Mouse (Mus musculus) forebrain, embryonic 10.5 days (tissue): ENCODE measurements around the gene B3gnt3. TPM values are rescaled to one million over a fixed set of nuclear protein-coding genes. Genes with fewer than 3 reads are reported as not detected.
"Not testable (repeated sequence)": the region's sequence is repeated elsewhere in the genome, so short reads cannot be mapped to it uniquely, and the experiment has no call there.

Experiments used
- DNase-seq: peaks from one replicate; pipeline ENCODE4 v3.0.0-alpha.2; 2017; ENCODE audit warnings: low spot score; ENCODE audit errors: extremely low spot score
- H3K27ac ChIP-seq: fragments of 300-500 bp; sonication (generic); 2 replicates; pipeline ENCODE4 v1.5.1; 2016; ENCODE audit warnings: mild to moderate bottlenecking
- H3K27me3 ChIP-seq: fragments of 300-500 bp; sonication (generic); 2 replicates; pipeline ENCODE4 v1.6.1; 2016; ENCODE audit warnings: mild to moderate bottlenecking; ENCODE audit not compliant: poor library complexity, severe bottlenecking
- H3K36me3 ChIP-seq: fragments of 300-500 bp; sonication (generic); replicated peaks from 2 replicates; pipeline ENCODE4 v1.6.1; 2016; ENCODE audit warnings: mild to moderate bottlenecking, moderate library complexity
- H3K4me1 ChIP-seq: fragments of 300-500 bp; sonication (generic); 2 replicates; pipeline ENCODE4 v1.6.1; 2016
- H3K4me3 ChIP-seq: fragments of 300-500 bp; sonication (generic); 2 replicates; pipeline ENCODE4 v1.5.1; 2016; ENCODE audit warnings: mild to moderate bottlenecking, moderate library complexity
- H3K9me3 ChIP-seq: fragments of 300-500 bp; sonication (generic); 2 replicates; pipeline ENCODE4 v1.6.1; 2016; ENCODE audit warnings: mild to moderate bottlenecking, moderate library complexity
- WGBS: fragments of 180-500 bp; shearing (Covaris S2); methylation state at CpG from one replicate; pipeline ENCODE4 v1.1.7; 2016; 5-methylcytosine and 5-hydroxymethylcytosine counted together
- polyA plus RNA-seq: library from polyadenylated mRNA; unstranded; fragments of >200 nt; fragmentation: Nextera tagmentation; extraction: Ambion mirVana; gene quantifications from 2 replicates; pipeline ENCODE4 v1.2.1, GENCODE M21; 2016

B3gnt3 gene
- polyA plus RNA-seq, 1 experiment from 2014 or later = 0.41 TPM

- H3K4me1 ChIP-seq = peaks cover 12% of the 10 kb centered on the region
- H3K27ac ChIP-seq = no peak overlapping the region
- H3K27me3 ChIP-seq = peaks cover 90% of the 10 kb centered on the region
- H3K36me3 ChIP-seq = 0 out of 2 replicates have a peak, but pooled peaks cover 5% of the 10 kb centered on the region
- no peak for DNase-seq
- H3K9me3 ChIP-seq = no peaks in the 10 kb centered on the region
- 34% methylated on average over 8 of the region's 8 CpGs for WGBS
- H3K4me3 ChIP-seq = no peak overlapping the region
Measured at GRCm38 (mm10) chr8:71707874-71708273, 6.3 kb upstream of the B3gnt3 start.

- H3K27ac ChIP-seq, H3K36me3 ChIP-seq, DNase-seq, H3K9me3 ChIP-seq, H3K4me3 ChIP-seq: not testable (repeated sequence)
- Histone ChIP-seq H3K27me3 (peaks cover 94% of the 10 kb centered on the region), H3K4me1 (peaks cover 25% of the 10 kb centered on the region)
Measured at GRCm38 (mm10) chr8:71703400-71703799, 1.8 kb upstream of the B3gnt3 start.

- peaks cover 27% of the 10 kb centered on the region for H3K4me1 ChIP-seq
- 88% methylated on average over 3 of the region's 3 CpGs for WGBS
- H3K4me3 ChIP-seq = no peak overlapping the region
- DNase-seq = no peak
- H3K27me3 ChIP-seq = peaks cover 94% of the 10 kb centered on the region
- no peak overlapping the region for H3K27ac ChIP-seq
- H3K36me3 ChIP-seq = no peaks in the 10 kb centered on the region
- H3K9me3 ChIP-seq = no peaks in the 10 kb centered on the region
Measured at GRCm38 (mm10) chr8:71702923-71703322, 1.3 kb upstream of the B3gnt3 start.

- DNase-seq = no peak
- Histone ChIP-seq H3K27me3 (peaks cover 94% of the 10 kb centered on the region), H3K9me3 (no peaks in the 10 kb centered on the region), H3K27ac (no peak overlapping the region), H3K36me3 (no peaks in the 10 kb centered on the region), H3K4me3 (no peak overlapping the region), H3K4me1 (peaks cover 27% of the 10 kb centered on the region)
- WGBS = 33% methylated on average over 4 of the region's 4 CpGs
Measured at GRCm38 (mm10) chr8:71702087-71702432, 471 bp upstream of the B3gnt3 start.

GRCm38 (mm10) chr8:71700493-71701269 is 908 bp downstream of the B3gnt3 start:
- Histone ChIP-seq H3K4me1 (peaks cover 27% of the 10 kb centered on the region), H3K36me3 (no peaks in the 10 kb centered on the region), H3K27me3 (peaks cover 97% of the 10 kb centered on the region), H3K27ac (no peak overlapping the region), H3K9me3 (no peaks in the 10 kb centered on the region), H3K4me3 (peak overlapping the region; percentile 19; the same call in 1 of the 2 replicates)
- DNase-seq = no peak
- 11% methylated on average over 29 of the region's 29 CpGs for WGBS

- not testable (repeated sequence) for H3K27ac ChIP-seq, H3K36me3 ChIP-seq, H3K4me3 ChIP-seq, H3K9me3 ChIP-seq, DNase-seq
- 66% methylated on average over 12 of the region's 12 CpGs for WGBS
- H3K4me1 ChIP-seq = peaks cover 25% of the 10 kb centered on the region
- peaks cover 99% of the 10 kb centered on the region for H3K27me3 ChIP-seq
Measured at GRCm38 (mm10) chr8:71695456-71695855, 6.1 kb downstream of the B3gnt3 start.

GRCm38 (mm10) chr8:71693166-71694041 is 8.2 kb downstream of the B3gnt3 start:
- Histone ChIP-seq H3K4me1 (peaks cover 20% of the 10 kb centered on the region), H3K27me3 (peaks cover 99% of the 10 kb centered on the region), H3K36me3 (no peaks in the 10 kb centered on the region), H3K27ac (no peak overlapping the region), H3K9me3 (no peaks in the 10 kb centered on the region), H3K4me3 (peak overlapping the region; percentile 13)
- 9% methylated on average over 68 of the region's 68 CpGs for WGBS
- DNase-seq = no peak

GRCm38 (mm10) chr8:71692509-71692908 is 9.1 kb downstream of the B3gnt3 start:
- H3K27me3 ChIP-seq = peaks cover 99% of the 10 kb centered on the region
- no peaks in the 10 kb centered on the region for H3K9me3 ChIP-seq
- peaks cover 22% of the 10 kb centered on the region for H3K4me1 ChIP-seq
- DNase-seq = no peak
- no peaks in the 10 kb centered on the region for H3K36me3 ChIP-seq
- H3K27ac ChIP-seq = no peak overlapping the region
- 2% methylated on average over 30 of the region's 30 CpGs for WGBS
- 0 out of 2 replicates have a peak overlapping the region, but pooled peaks have one; percentile 4 for H3K4me3 ChIP-seq

- Histone ChIP-seq H3K27me3 (peaks cover 100% of the 10 kb centered on the region), H3K27ac (no peak within 1 kb of the TSS), H3K4me3 (no peak within 1 kb of the TSS), H3K4me1 (peaks cover 48% of the 10 kb centered on the region), H3K9me3 (no peaks in the 10 kb centered on the region), H3K36me3 (no peaks in the 10 kb centered on the region)
- WGBS = 6% methylated on average over 33 of the region's 33 CpGs
- no peak for DNase-seq
Measured at GRCm38 (mm10) chr8:71689028-71689427, 12.6 kb downstream of the B3gnt3 start, which contains the start of gene Insl3. Gene Insl3 (plus strand): TSS chr8:71689214.

- H3K36me3 ChIP-seq = no peaks in the 10 kb centered on the region
- H3K4me3 ChIP-seq = no peak overlapping the region
- no peaks in the 10 kb centered on the region for H3K9me3 ChIP-seq
- peaks cover 100% of the 10 kb centered on the region for H3K27me3 ChIP-seq
- peaks cover 34% of the 10 kb centered on the region for H3K4me1 ChIP-seq
- DNase-seq = no peak
- H3K27ac ChIP-seq = no peak overlapping the region
- WGBS = 1% methylated on average over 8 of the region's 8 CpGs
Measured at GRCm38 (mm10) chr8:71687616-71688015, 14.0 kb downstream of the B3gnt3 start.

- H3K36me3 ChIP-seq = no peaks in the 10 kb centered on the region
- H3K27ac ChIP-seq = no peak overlapping the region
- peak overlapping the region; percentile 36 for H3K4me3 ChIP-seq
- WGBS = under 1% methylated on average over 23 of the region's 23 CpGs
- no peak for DNase-seq
- no peaks in the 10 kb centered on the region for H3K9me3 ChIP-seq
- H3K4me1 ChIP-seq = peaks cover 31% of the 10 kb centered on the region
- H3K27me3 ChIP-seq = peaks cover 100% of the 10 kb centered on the region
Measured at GRCm38 (mm10) chr8:71686143-71686734, 15.3 kb downstream of the B3gnt3 start.

- WGBS = 2% methylated on average over 29 of the region's 29 CpGs
- peak overlapping the region; percentile 36 for H3K4me3 ChIP-seq
- H3K27me3 ChIP-seq = peaks cover 100% of the 10 kb centered on the region
- DNase-seq = no peak
- H3K4me1 ChIP-seq = peaks cover 35% of the 10 kb centered on the region
- H3K27ac ChIP-seq = no peak overlapping the region
- no peaks in the 10 kb centered on the region for H3K9me3 ChIP-seq
- no peaks in the 10 kb centered on the region for H3K36me3 ChIP-seq
Measured at GRCm38 (mm10) chr8:71685573-71685972, 16.0 kb downstream of the B3gnt3 start.
